Mouse (Mus musculus) olfactory bulb, adult 2 months (tissue): ENCODE measurements at regions not wholly inside any gene's neighbourhood (a gene's known extent, or its start where the extent isn't known, plus 50 kb on each side); places are given as distances from the start of the nearest gene placed in this dataset.

Experiments used
- CTCF ChIP-seq: fragments of 200-500 bp; IDR thresholded peaks from 2 replicates; pipeline ENCODE4 v1.5.1; 2012; ENCODE audit warnings: low read depth, mild to moderate bottlenecking, low read length, moderate library complexity; ENCODE audit not compliant: insufficient read depth
- POLR2A ChIP-seq: fragments of 200-500 bp; IDR thresholded peaks from 2 replicates; pipeline ENCODE4 v1.6.1; 2012; ENCODE audit warnings: mild to moderate bottlenecking, low read depth, low read length, moderate library complexity; ENCODE audit not compliant: insufficient read depth

- no peak for TF ChIP-seq POLR2A
- TF ChIP-seq CTCF, result no peak
Observed at GRCm38 (mm10) chr1:137363969-137364368, 403.7 kb upstream of the Nr5a2 start.
